Mouse (Mus musculus) G1E (cell line): ENCODE data around the gene Clcnkb. TPM values are rescaled to one million over a fixed set of nuclear protein-coding genes. Genes with fewer than 3 reads are reported as not detected.

Experiments used
- ATAC-seq: 2 replicates; pipeline ENCODE4 v1.8.0; 2016; ENCODE audit warnings: mild to moderate bottlenecking; ENCODE audit not compliant: insufficient number of reproducible peaks, poor library complexity, low FRiP score, severe bottlenecking; ENCODE audit errors: extremely low read depth
- DNase-seq: peaks from one replicate; pipeline ENCODE4 v3.0.0; 2012; ENCODE audit warnings: low spot score
- H3K27me3 ChIP-seq: 2 replicates; pipeline ENCODE4 v1.6.1; 2012; ENCODE audit warnings: mild to moderate bottlenecking, low read length, inconsistent platforms; ENCODE audit not compliant: insufficient read depth
- H3K36me3 ChIP-seq: replicated peaks from 2 replicates; pipeline ENCODE3; 2012; ENCODE audit warnings: mild to moderate bottlenecking, inconsistent platforms
- H3K4me1 ChIP-seq: 2 replicates; pipeline ENCODE4 v1.6.1; 2012; ENCODE audit warnings: low read depth, low read length, inconsistent platforms, mixed read lengths; ENCODE audit not compliant: insufficient read depth
- H3K4me3 ChIP-seq: 2 replicates; pipeline ENCODE4 v1.5.1; 2012; ENCODE audit warnings: low read depth, mild to moderate bottlenecking, inconsistent platforms, low read length, moderate library complexity, mixed read lengths
- H3K9me3 ChIP-seq: replicated peaks from 2 replicates; pipeline ENCODE4 v1.6.1; 2012; ENCODE audit warnings: inconsistent platforms
- CTCF ChIP-seq: IDR thresholded peaks from 2 replicates; pipeline ENCODE4 v1.5.1; 2012; ENCODE audit warnings: low read depth, low read length, inconsistent platforms, mixed read lengths
- GATA1 ChIP-seq: IDR thresholded peaks from 2 replicates; pipeline ENCODE4 v1.6.1; 2012; ENCODE audit warnings: borderline replicate concordance, low read length, inconsistent platforms, mixed read lengths
- GATA2 ChIP-seq: IDR thresholded peaks from 2 replicates; pipeline ENCODE4 v1.6.1; 2012; ENCODE audit warnings: low read depth, low read length, inconsistent platforms, borderline replicate concordance
- POLR2AphosphoS5 ChIP-seq: IDR thresholded peaks from 2 replicates; pipeline ENCODE4 v1.6.1; 2012; ENCODE audit warnings: low read depth, low read length, inconsistent platforms; ENCODE audit not compliant: insufficient replicate concordance
- TAL1 ChIP-seq: conservative IDR thresholded peaks from 2 replicates; pipeline ENCODE4 v1.6.1; 2012; ENCODE audit warnings: low read depth, low read length, inconsistent platforms, mixed read lengths
- polyA plus RNA-seq: library from polyadenylated mRNA; stranded (reverse); fragments of >175 nt; gene quantifications from 2 replicates; pipeline ENCODE4 v1.2.3, GENCODE M21; 2012
- total RNA-seq, 2 experiments: library from RNA; stranded (forward) in 1 of 2; stranded (reverse) in 1 of 2; fragments of 200-1000 nt in 1 of 2; fragments of >200 nt in 1 of 2; fragmentation: Nextera tagmentation in 1 of 2; gene quantifications; 2 replicates each; pipeline ENCODE4 v1.2.3; 2014 to 2017

Clcnkb gene
- total and polyA plus RNA-seq, 3 experiments = 0.05 TPM; not detected in 2

- Histone ChIP-seq H3K9me3 (no peaks in the 10 kb centered on the region), H3K4me1 (no peaks in the 10 kb centered on the region), H3K27me3 (peaks cover 18% of the 10 kb centered on the region; the same call in 1 of the 2 replicates), H3K36me3 (no peaks in the 10 kb centered on the region), H3K4me3 (no peak overlapping the region)
- ATAC-seq (no peak), DNase-seq (no peak)
- TF ChIP-seq POLR2AphosphoS5 (no peak), CTCF (no peak), GATA1 (no peak), TAL1 (no peak), GATA2 (no peak)
These were observed 18.0 kb downstream of the Clcnkb start for GRCm38 (mm10) chr4:141397861-141398260.

DNA sequence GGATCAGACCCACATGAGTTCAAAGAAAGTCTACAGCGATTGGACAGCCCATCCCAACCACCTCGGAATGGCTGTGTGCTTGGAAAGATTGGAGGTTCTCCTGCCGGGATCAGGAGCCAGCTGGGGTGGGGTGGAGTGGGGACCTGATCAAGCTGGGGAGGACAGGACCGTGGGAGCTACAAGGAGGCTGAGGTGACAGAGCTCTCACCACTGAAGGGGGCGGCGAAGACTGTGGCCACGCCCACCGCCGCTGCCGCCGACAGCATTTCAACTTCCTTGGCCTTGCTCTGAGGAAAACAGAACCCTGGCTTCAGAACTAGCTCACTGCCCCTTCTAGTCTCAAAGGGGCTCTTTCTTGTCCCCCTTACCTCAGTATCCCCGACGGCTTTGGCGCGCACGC, 21.1 kb downstream of the Clcnkb start:
- H3K9me3 ChIP-seq = no peaks in the 10 kb centered on the region
- no peaks in the 10 kb centered on the region for H3K36me3 ChIP-seq
- DNase-seq = no peak
- peaks cover 30% of the 10 kb centered on the region; the same call in 1 of the 2 replicates for H3K27me3 ChIP-seq
- ATAC-seq = no peak
- no peak for TF ChIP-seq GATA2
- TF ChIP-seq CTCF = no peak
- TF ChIP-seq POLR2AphosphoS5 = no peak
- TF ChIP-seq GATA1 = no peak
- no peak for TF ChIP-seq TAL1
- H3K4me3 ChIP-seq = no peak overlapping the region
- no peaks in the 10 kb centered on the region for H3K4me1 ChIP-seq

- H3K4me3 ChIP-seq = no peak overlapping the region
- DNase-seq = no peak
- peaks cover 17% of the 10 kb centered on the region; the same call in 1 of the 2 replicates for H3K27me3 ChIP-seq
- H3K36me3 ChIP-seq = no peaks in the 10 kb centered on the region
- ATAC-seq = no peak
- H3K4me1 ChIP-seq = no peaks in the 10 kb centered on the region
- H3K9me3 ChIP-seq = no peaks in the 10 kb centered on the region
- TF ChIP-seq POLR2AphosphoS5 (no peak), TAL1 (no peak), CTCF (no peak)
These were observed 24.5 kb downstream of the Clcnkb start for GRCm38 (mm10) chr4:141391293-141391692.

- Histone ChIP-seq H3K9me3 (no peaks in the 10 kb centered on the region), H3K4me1 (no peaks in the 10 kb centered on the region; the same call in 1 of the 2 replicates), H3K36me3 (no peaks in the 10 kb centered on the region), H3K4me3 (no peak overlapping the region), H3K27me3 (peaks cover 17% of the 10 kb centered on the region; the same call in 1 of the 2 replicates)
- ATAC-seq (no peak), DNase-seq (no peak)
- TF ChIP-seq POLR2AphosphoS5 (no peak), GATA1 (no peak), TAL1 (no peak), CTCF (no peak), GATA2 (no peak)
These were observed 26.3 kb downstream of the Clcnkb start for GRCm38 (mm10) chr4:141389366-141390150.

GRCm38 (mm10) chr4:141387933-141388332, 27.9 kb downstream of the Clcnkb start:
- DNase-seq (no peak), ATAC-seq (no peak)
- H3K4me1 ChIP-seq = no peaks in the 10 kb centered on the region; the same call in 1 of the 2 replicates
- no peak overlapping the region for H3K4me3 ChIP-seq
- H3K9me3 ChIP-seq = no peaks in the 10 kb centered on the region
- no peaks in the 10 kb centered on the region for H3K36me3 ChIP-seq
- peaks cover 24% of the 10 kb centered on the region; the same call in 1 of the 2 replicates for H3K27me3 ChIP-seq
- TF ChIP-seq TAL1 (no peak), CTCF (no peak), POLR2AphosphoS5 (no peak), GATA1 (no peak), GATA2 (no peak)

DNA sequence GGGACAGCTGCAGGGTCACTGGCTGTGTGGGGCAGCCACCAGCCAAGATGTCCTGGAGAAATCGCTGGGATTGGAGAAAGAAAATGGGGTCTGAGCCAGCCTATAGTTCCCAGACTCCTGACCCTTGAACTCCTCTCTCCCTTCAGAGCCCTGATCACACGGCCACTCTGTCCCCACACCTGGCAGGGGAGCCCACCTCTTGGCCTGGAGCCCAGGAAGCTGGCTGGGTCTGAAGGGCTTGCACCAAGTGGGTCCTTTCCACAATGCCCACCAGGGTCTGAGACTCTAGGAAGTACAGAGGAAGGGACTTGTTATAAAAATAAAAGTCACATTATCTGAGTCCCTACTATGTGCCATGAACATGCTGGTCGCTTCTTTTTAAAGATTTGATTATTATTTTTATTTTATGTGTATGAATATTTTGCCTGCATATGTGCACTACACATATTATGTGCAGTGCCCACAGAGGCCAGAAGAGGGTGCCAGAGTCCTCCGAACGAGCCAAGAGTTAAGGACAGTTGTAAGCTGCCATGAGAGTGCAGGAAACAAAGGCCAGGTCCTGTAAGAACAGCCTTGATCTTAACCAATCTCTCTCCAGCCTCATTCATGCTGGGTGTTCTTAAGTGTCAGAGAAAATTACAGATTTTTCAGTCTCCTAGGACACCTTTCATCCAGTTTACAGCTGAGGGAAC, 28.6 kb downstream of the Clcnkb start:
- H3K36me3 ChIP-seq = no peaks in the 10 kb centered on the region
- ATAC-seq (peak; percentile 57), DNase-seq (peak; percentile 48)
- peaks cover 21% of the 10 kb centered on the region; the same call in 1 of the 2 replicates for H3K27me3 ChIP-seq
- H3K4me1 ChIP-seq = no peaks in the 10 kb centered on the region; the same call in 1 of the 2 replicates
- TF ChIP-seq POLR2AphosphoS5 (no peak), CTCF (peak; percentile 72), GATA2 (no peak), TAL1 (no peak), GATA1 (no peak)
- no peak overlapping the region for H3K4me3 ChIP-seq
- H3K9me3 ChIP-seq = no peaks in the 10 kb centered on the region
